Mouse (Mus musculus) frontal cortex, adult (tissue): ENCODE measurements around the gene Pros1.

Experiments
- ATAC-seq: cut with Nextera tagmentation; 2 replicates; pipeline ENCODE4 v1.9.2; 2017; ENCODE audit warnings: mild to moderate bottlenecking, moderate library complexity, mixed read lengths; ENCODE audit not compliant: low TSS enrichment

Gene Pros1

GRCm38 (mm10) chr16:62854191-62855068, at the start of gene Pros1:
Pros1 (plus strand) TSS chr16:62854307.
- peak; percentile 91 for ATAC-seq

GRCm38 (mm10) chr16:62804621-62805020, 49.5 kb upstream of the Pros1 start:
- ATAC-seq, result 0 out of 2 replicates have a peak, but pooled peaks have one; percentile 24

GRCm38 (mm10) chr16:62807249-62807979, 46.7 kb upstream of the Pros1 start:
- ATAC-seq, result peak; percentile 74

- no peak for ATAC-seq
Measured at GRCm38 (mm10) chr16:62810855-62811254, 43.3 kb upstream of the Pros1 start.

- ATAC-seq, result peak; percentile 71
Measured at GRCm38 (mm10) chr16:62813790-62814189, 40.3 kb upstream of the Pros1 start.

GRCm38 (mm10) chr16:62814491-62814890, 39.6 kb upstream of the Pros1 start, which contains the start of gene Stx19:
Stx19 (plus strand) TSS chr16:62814676.
- ATAC-seq, result no peak

- ATAC-seq, result peak; percentile 75
Measured at GRCm38 (mm10) chr16:62822472-62822871, 31.6 kb upstream of the Pros1 start.

- peak; percentile 80 for ATAC-seq
Measured at GRCm38 (mm10) chr16:62826156-62827001, 27.7 kb upstream of the Pros1 start.

GRCm38 (mm10) chr16:62832027-62832426, 22.1 kb upstream of the Pros1 start:
- ATAC-seq, result no peak

- peak; percentile 85 for ATAC-seq
Measured at GRCm38 (mm10) chr16:62832481-62832880, 21.6 kb upstream of the Pros1 start.

- ATAC-seq, result no peak
Measured at GRCm38 (mm10) chr16:62834016-62834735, 19.9 kb upstream of the Pros1 start.

- ATAC-seq, result no peak
Measured at GRCm38 (mm10) chr16:62845341-62845740, 8.8 kb upstream of the Pros1 start.

- ATAC-seq, result peak; percentile 99
Measured at GRCm38 (mm10) chr16:62846498-62847312, 7.4 kb upstream of the Pros1 start, which contains the start of gene Arl13b. Arl13b (minus strand) TSS chr16:62847040.

- ATAC-seq, result no peak
Measured at GRCm38 (mm10) chr16:62852464-62853252, 1.4 kb upstream of the Pros1 start.

GRCm38 (mm10) chr16:62853611-62854126, 438 bp upstream of the Pros1 start:
- ATAC-seq, result peak; percentile 25; the same call in 1 of the 2 replicates

GRCm38 (mm10) chr16:62855385-62855784, 1.3 kb downstream of the Pros1 start:
- no peak for ATAC-seq

- ATAC-seq, result no peak
Measured at GRCm38 (mm10) chr16:62856273-62856672, 2.2 kb downstream of the Pros1 start.

- ATAC-seq, result no peak
Measured at GRCm38 (mm10) chr16:62857498-62857897, 3.4 kb downstream of the Pros1 start.

- peak; percentile 47; the same call in 1 of the 2 replicates for ATAC-seq
Measured at GRCm38 (mm10) chr16:62858018-62858417, 3.9 kb downstream of the Pros1 start.
